Mouse (Mus musculus) stomach, adult 2 months (tissue): Measurements from ENCODE around the gene Olfr825. TPM values are rescaled to one million over a fixed set of nuclear protein-coding genes. Genes with fewer than 3 reads are reported as not detected.

ENCODE experiments used
- polyA plus RNA-seq: library from polyadenylated mRNA; depleted of rRNA; stranded (reverse); fragments of >200 nt; gene quantifications from 2 replicates; pipeline ENCODE4 v1.2.3, GENCODE M21; 2012; rRNA removed

Olfr825 gene
- not detected in 2 replicates for polyA plus RNA-seq

DNA sequence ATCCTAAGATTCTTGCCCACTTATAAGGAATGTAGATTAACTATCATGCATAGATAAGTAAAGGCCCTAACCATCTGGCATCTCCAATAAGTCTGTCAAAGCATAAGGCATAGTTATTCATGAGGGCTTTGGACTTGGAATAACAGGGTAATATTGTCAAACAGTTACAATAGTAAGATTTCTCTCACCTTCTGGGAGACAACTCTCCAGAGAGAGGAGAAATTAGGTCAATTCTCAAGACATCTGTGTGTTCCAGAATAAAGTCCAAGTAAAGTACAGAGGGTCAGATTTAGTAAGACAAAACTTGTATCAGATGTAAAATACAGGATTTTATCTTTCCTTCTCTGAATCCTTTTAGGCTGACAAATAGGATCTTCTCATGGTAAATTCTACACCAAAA, at the start of gene Olfr825:
Olfr825 (minus strand) TSS at position 101 of the 400 bp plus-strand sequence.

DNA sequence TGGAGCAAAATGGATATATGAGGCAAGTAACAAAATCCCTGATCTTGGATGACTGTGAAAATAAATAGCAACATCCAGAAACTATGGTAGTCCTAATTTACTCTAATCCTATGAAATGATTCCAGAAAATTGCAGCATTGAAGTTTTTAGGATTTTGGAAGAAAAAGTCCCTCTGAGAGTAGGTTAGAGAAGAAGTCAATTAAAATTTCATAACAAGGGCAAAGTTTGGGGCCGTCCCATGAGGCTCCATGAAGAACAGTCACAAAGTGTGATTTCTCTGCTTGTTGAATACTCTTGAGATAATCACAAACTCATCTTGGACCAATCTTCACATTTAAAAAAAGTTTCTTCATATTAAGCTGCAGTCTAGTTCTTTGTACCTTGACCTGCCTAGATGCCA, 47.7 kb upstream of the Olfr825 start, which contains the start of gene Olfr827:
Olfr827 (minus strand) TSS at position 101 of the 400 bp plus-strand sequence.

DNA sequence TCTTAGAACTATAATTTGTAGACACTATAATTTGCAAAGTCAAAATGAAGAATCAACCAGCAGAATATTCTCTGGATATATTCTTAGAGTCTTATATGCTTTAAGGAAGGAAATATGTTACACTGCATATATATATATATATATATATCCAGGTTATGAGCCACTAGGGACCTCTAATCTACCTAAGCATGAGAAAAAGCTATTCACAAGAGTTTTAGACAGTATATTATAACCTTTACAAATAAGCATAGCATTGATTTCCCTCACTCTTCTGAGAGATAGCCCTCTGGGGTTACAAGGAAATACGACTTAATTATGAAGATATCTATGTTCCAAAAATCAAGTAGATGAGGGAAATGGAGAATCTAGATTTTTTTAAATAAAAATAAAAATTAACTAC, 17.5 kb upstream of the Olfr825 start, which contains the start of gene Olfr826:
Olfr826 (minus strand) TSS at position 101 of the 400 bp plus-strand sequence.

DNA sequence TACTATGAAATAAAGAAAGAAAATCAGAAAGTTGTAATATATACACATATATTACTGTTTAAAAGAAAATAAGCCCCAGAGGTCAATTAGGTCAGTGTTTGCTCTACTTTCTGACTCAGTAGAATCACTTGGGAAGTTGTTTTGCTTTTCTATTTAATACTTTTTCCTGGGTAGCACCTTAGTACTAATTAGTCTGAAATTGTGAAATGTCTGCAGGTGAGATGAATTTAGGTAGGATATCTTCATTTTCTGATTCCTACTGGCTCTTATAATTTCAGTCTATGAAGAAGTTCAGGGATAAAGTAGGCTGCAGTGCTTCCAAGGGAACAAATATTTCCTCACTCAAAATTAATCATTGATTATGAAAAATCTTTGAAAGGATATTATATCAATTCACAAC, 36.7 kb downstream of the Olfr825 start, which contains the start of gene Olfr824:
Olfr824 (minus strand) TSS at position 101 of the 400 bp plus-strand sequence.

DNA sequence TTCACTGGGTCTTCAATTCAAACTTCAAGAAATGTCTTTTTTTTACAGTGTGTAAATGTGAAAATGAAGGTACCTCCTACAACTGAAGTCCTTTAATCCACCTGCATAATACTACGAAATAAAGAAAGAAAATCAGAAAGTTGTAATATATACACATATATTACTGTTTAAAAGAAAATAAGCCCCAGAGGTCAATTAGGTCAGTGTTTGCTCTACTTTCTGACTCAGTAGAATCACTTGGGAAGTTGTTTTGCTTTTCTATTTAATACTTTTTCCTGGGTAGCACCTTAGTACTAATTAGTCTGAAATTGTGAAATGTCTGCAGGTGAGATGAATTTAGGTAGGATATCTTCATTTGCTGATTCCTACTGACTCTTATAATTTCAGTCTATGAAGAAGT, 51.3 kb downstream of the Olfr825 start, which contains the start of gene Olfr823:
Olfr823 (minus strand) TSS at position 101 of the 400 bp plus-strand sequence.

Other genes with a start within 250 kb of the Olfr825 start
- gene Olfr818, start 217.7 kb downstream of the Olfr825 start, polyA plus RNA-seq, result not detected in 2 replicates
- not detected in 2 replicates for gene Olfr819, start 199.5 kb downstream of the Olfr825 start, polyA plus RNA-seq
- not detected in 2 replicates for gene Olfr247, start 190.6 kb downstream of the Olfr825 start, polyA plus RNA-seq
- gene Gm10310, start 181.7 kb downstream of the Olfr825 start, polyA plus RNA-seq, result not detected in 2 replicates
- not detected in 2 replicates for gene Olfr820, start 154.1 kb downstream of the Olfr825 start, polyA plus RNA-seq
- not detected in 2 replicates for gene Olfr821, start 136.4 kb downstream of the Olfr825 start, polyA plus RNA-seq
- gene Olfr822, start 95.6 kb downstream of the Olfr825 start, polyA plus RNA-seq, result not detected in 2 replicates
- gene Olfr823, start 51.4 kb downstream of the Olfr825 start, polyA plus RNA-seq, result not detected in 2 replicates
- not detected in 2 replicates for gene Olfr824, start 36.8 kb downstream of the Olfr825 start, polyA plus RNA-seq
- not detected in 2 replicates for gene Olfr826, start 17.4 kb upstream of the Olfr825 start, polyA plus RNA-seq
- not detected in 2 replicates for gene Olfr827, start 47.6 kb upstream of the Olfr825 start, polyA plus RNA-seq
- gene Neurod4, start 113.5 kb upstream of the Olfr825 start, polyA plus RNA-seq, result not detected in 2 replicates
- gene Tespa1, start 156.1 kb upstream of the Olfr825 start, polyA plus RNA-seq, result 0.08 TPM in 1 of 2 replicates, not detected in the other
- not detected in 2 replicates for gene Vmn2r84, start 227.6 kb upstream of the Olfr825 start, polyA plus RNA-seq